Mouse (Mus musculus) heart, embryonic 16.5 days (tissue): ENCODE measurements around the gene Ano10. TPM values are rescaled to one million over a fixed set of nuclear protein-coding genes. Genes with fewer than 3 reads are reported as not detected.

ENCODE experiments used
- ATAC-seq: fragments of 200-750 bp; cut with Nextera tagmentation; replicated peaks from 2 replicates; pipeline ENCODE4 v1.8.0; 2017; ENCODE audit warnings: moderate number of reproducible peaks; ENCODE audit not compliant: insufficient read depth, low FRiP score; ENCODE audit errors: extremely low read depth
- H3K27ac ChIP-seq: fragments of 300-500 bp; sonication (generic); 2 replicates; pipeline ENCODE4 v1.5.1; 2014; ENCODE audit warnings: mild to moderate bottlenecking, low read length, control low read depth, moderate library complexity
- H3K27me3 ChIP-seq: fragments of 300-500 bp; sonication (generic); 2 replicates; pipeline ENCODE4 v1.6.1; 2014; ENCODE audit warnings: low read length, mixed read lengths; ENCODE audit not compliant: control insufficient read depth, insufficient read depth
- H3K36me3 ChIP-seq: fragments of 300-500 bp; sonication (generic); 2 replicates; pipeline ENCODE4 v1.6.1; 2014; ENCODE audit not compliant: control insufficient read depth, insufficient read depth
- H3K4me1 ChIP-seq: fragments of 300-500 bp; sonication (generic); 2 replicates; pipeline ENCODE4 v1.6.1; 2014; ENCODE audit warnings: low read length, mixed read lengths; ENCODE audit not compliant: control insufficient read depth, insufficient read depth
- H3K4me2 ChIP-seq: fragments of 300-500 bp; sonication (generic); 2 replicates; pipeline ENCODE4 v1.6.1; 2014; ENCODE audit warnings: low read depth, mild to moderate bottlenecking, control low read depth, low read length
- H3K4me3 ChIP-seq: fragments of 300-500 bp; sonication (generic); 2 replicates; pipeline ENCODE4 v1.5.1; 2014; ENCODE audit warnings: mild to moderate bottlenecking, control low read depth, low read length
- H3K9ac ChIP-seq: fragments of 300-500 bp; sonication (generic); 2 replicates; pipeline ENCODE4 v1.6.1; 2014; ENCODE audit warnings: low read length, control low read depth
- H3K9me3 ChIP-seq: fragments of 300-500 bp; sonication (generic); replicated peaks from 2 replicates; pipeline ENCODE4 v1.6.1; 2016; ENCODE audit warnings: low read length; ENCODE audit not compliant: control insufficient read depth
- WGBS: fragments of 180-500 bp; shearing (Covaris S2); extraction: QIAGEN DNeasy Blood & Tissue Kit; methylation state at CpG from one replicate; pipeline ENCODE4 v1.1.7; 2014; 5-methylcytosine and 5-hydroxymethylcytosine counted together
- polyA plus RNA-seq: library from polyadenylated mRNA; unstranded; fragments of >200 nt; fragmentation: Nextera tagmentation; extraction: Ambion mirVana; gene quantifications from 2 replicates; pipeline ENCODE4 v1.2.1, GENCODE M21; 2015

The Ano10 gene
- 27.3 and 32.2 TPM in 2 replicates for polyA plus RNA-seq

DNA sequence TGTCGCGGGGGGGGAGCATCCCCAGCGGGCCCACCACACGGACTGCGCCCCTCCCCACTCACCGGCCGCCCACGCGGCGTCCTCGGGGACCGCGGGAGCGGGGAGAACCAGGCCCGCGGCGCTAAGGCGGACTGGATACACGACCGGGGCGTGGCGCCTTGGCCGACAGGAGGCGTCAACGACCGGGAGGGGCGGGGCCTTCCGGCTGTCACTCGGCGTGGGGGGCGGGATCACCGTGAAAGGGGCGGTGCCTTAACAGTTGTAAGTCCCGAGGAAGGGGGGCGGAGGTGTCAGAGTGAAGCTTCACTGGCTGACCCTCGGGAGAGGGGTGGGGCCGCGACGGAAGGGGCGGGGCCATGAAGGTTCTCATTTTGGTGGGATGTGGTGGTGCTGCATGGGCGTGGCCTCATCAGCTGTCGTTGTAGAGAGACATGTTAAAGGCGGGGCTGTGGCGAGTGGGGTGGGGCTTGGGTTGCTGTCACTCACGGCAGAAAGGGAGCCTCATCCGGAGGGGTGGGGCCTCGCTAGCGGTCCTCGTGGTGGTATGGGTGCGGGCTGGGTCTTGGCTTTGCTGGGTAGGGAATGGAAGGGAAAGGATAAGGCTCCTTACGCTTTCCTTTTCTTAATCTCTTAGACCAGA lies at the start of gene Ano10:
Gene Ano10, minus strand, starts transcription at position 182 of the 640 bp plus-strand sequence.
- peak; percentile 95 for ATAC-seq
- H3K9me3 ChIP-seq = no peaks in the 10 kb centered on the region
- WGBS = under 1% methylated on average over 50 of the region's 51 CpGs
- H3K4me3 ChIP-seq = peak within 1 kb of the TSS; percentile 66
- no peaks in the 10 kb centered on the region for H3K36me3 ChIP-seq
- peak within 1 kb of the TSS; percentile 77 for H3K4me2 ChIP-seq
- peak within 1 kb of the TSS; percentile 65 for H3K27ac ChIP-seq
- H3K27me3 ChIP-seq = no peaks in the 10 kb centered on the region
- peak within 1 kb of the TSS; percentile 85 for H3K9ac ChIP-seq
- H3K4me1 ChIP-seq = peaks cover 8% of the 10 kb centered on the region

DNA sequence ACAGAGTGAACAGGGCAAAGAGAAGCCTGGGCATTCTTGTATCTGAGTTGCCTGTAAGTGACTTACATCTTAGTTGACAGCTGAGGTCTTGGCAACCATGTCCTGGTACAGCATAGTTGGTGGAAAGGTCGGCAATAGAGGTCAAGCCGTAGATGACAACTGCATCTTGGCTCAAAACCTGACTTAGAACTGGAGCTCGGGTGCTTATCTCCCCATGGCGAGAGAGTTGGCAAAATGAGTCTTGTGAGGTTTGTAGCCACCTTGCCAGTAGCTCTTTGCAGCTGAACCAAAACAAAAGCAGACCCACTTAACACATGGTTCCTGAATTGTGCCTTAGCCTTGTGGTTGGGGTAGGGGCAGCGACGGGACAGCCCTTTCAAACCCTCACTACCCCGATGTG lies 49.2 kb upstream of the Ano10 start:
- no peak for ATAC-seq
- Histone ChIP-seq H3K4me2 (no peak overlapping the region), H3K9ac (no peak overlapping the region), H3K4me3 (no peak overlapping the region), H3K27ac (no peak overlapping the region), H3K4me1 (no peaks in the 10 kb centered on the region), H3K36me3 (no peaks in the 10 kb centered on the region), H3K9me3 (no peaks in the 10 kb centered on the region), H3K27me3 (no peaks in the 10 kb centered on the region)
- WGBS = 74% methylated on average over 7 of the region's 7 CpGs

DNA sequence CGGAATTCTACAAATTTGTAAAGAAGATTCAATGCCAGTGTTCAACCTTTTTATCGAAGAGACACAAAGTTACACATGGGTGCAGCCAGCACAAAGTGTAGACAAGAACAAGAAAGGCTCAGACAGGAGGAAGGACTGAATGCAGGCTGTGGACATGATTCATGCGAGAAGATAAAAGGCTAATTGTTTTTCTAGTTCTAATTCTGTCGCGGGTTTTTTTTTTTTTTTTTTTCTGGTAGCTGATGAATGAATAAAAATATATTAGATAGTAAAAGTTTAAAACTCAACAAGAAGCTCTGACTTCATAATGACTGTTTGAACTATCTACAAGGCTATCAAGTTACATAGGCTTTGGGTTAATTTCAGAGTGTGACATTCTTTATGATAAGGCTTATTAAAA lies 45.7 kb upstream of the Ano10 start:
- Histone ChIP-seq H3K9me3 (no peaks in the 10 kb centered on the region), H3K9ac (no peak overlapping the region), H3K27me3 (no peaks in the 10 kb centered on the region), H3K27ac (no peak overlapping the region), H3K4me2 (no peak overlapping the region), H3K4me1 (no peaks in the 10 kb centered on the region), H3K36me3 (no peaks in the 10 kb centered on the region), H3K4me3 (no peak overlapping the region)
- WGBS = 55% methylated on average over 5 of the region's 5 CpGs
- no peak for ATAC-seq

DNA sequence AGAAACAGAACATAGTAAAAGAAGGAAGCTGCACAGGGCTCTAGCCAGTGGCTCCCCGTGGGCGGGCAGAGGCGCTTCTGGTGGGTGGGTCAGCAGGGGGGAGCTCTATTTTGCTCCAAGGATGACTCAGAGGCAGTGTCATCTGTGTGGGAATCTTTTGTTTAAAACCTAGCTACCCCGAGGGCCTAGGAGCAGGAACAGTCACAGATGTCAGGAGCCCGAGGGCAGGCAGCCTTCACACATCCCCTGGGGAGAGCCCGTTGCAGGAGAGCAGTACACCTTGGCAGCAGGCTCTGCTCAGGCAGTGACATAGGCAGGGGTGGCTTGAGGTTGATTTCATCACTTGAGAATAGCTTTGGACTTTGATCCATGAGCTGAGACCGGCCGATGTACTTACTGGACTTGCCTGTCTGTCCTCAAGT lies 43.3 kb upstream of the Ano10 start:
- ATAC-seq = no peak

DNA sequence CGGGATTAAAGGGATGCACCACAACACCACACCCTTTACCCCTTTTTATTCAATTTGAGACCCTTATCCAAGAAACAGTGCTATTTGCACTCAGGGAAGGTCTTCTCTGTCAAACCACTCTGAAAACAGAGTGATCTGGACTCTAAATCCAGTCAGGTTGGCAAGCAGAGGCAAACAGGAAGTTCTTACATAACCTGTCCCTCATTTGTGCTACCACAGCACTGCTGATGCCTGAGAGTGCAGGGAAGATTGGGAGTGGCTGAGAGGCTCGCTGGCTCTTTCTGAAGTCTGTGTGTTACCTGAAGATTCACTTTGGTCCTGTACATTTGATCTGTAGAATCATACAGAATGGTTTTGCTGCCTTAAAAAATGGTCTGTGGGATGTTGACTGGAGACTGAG lies 42.5 kb upstream of the Ano10 start:
- Histone ChIP-seq H3K36me3 (no peaks in the 10 kb centered on the region), H3K9ac (no peak overlapping the region), H3K27me3 (no peaks in the 10 kb centered on the region), H3K4me1 (no peaks in the 10 kb centered on the region), H3K4me3 (no peak overlapping the region), H3K9me3 (no peaks in the 10 kb centered on the region), H3K27ac (no peak overlapping the region), H3K4me2 (no peak overlapping the region)
- 68% methylated on average over 2 of the region's 2 CpGs for WGBS
- no peak for ATAC-seq

More for the DNA sequence above, 43.3 kb upstream of the Ano10 start:
- Histone ChIP-seq H3K9ac (no peak overlapping the region), H3K36me3 (no peaks in the 10 kb centered on the region), H3K4me1 (no peaks in the 10 kb centered on the region), H3K4me2 (no peak overlapping the region), H3K9me3 (no peaks in the 10 kb centered on the region), H3K27me3 (no peaks in the 10 kb centered on the region), H3K27ac (no peak overlapping the region), H3K4me3 (no peak overlapping the region)
- 36% methylated on average over 8 of the region's 8 CpGs for WGBS

DNA sequence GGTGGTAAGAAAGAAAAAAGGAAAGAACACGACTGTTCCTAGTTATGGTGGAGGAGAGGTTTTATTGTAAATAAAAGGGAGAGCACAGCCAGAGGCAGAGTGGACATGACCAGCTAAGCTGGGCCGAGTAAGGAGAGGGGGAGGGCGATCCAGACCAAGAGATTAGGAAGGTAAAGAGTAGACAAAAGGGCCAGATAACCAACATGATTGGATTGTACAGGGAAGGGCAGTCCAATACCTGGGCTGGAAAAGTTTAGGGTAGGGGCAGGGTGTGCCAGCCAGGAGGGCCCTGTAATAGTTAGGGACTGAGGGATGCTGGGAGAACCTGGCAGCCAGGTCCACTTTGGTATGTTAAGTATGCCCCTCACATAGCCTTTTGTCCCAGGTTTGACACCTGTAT lies 34.0 kb upstream of the Ano10 start:
- Histone ChIP-seq H3K4me2 (no peak overlapping the region), H3K27me3 (no peaks in the 10 kb centered on the region), H3K4me1 (no peaks in the 10 kb centered on the region), H3K36me3 (no peaks in the 10 kb centered on the region), H3K4me3 (no peak overlapping the region), H3K27ac (no peak overlapping the region), H3K9ac (no peak overlapping the region), H3K9me3 (no peaks in the 10 kb centered on the region)
- 63% methylated on average over 3 of the region's 3 CpGs for WGBS
- ATAC-seq = no peak

DNA sequence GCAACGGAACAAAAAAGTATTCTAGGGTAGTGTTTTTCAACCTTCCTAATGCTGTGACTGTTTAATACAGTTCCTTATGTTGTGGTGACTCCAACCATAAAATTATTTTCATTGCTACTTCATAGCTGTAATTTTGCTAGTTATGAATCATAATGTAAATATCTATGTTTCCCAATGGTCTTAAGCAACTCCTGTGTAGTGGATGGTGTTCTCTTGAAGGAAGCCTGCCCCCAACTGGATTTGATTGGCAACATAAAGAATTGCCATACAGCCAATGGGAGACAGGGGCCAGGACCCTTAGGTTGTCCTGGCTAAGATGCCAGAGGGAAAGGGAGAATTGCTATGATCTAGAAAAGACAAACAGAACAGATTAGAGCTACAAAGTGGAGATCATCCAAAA lies 31.8 kb upstream of the Ano10 start:
- H3K27me3 ChIP-seq = no peaks in the 10 kb centered on the region
- H3K4me3 ChIP-seq = no peak overlapping the region
- no peaks in the 10 kb centered on the region for H3K9me3 ChIP-seq
- no peak overlapping the region for H3K4me2 ChIP-seq
- ATAC-seq = no peak
- WGBS = 85% methylated on average over 1 of the region's 1 CpGs
- H3K4me1 ChIP-seq = no peaks in the 10 kb centered on the region
- H3K27ac ChIP-seq = no peak overlapping the region
- no peak overlapping the region for H3K9ac ChIP-seq
- no peaks in the 10 kb centered on the region for H3K36me3 ChIP-seq

DNA sequence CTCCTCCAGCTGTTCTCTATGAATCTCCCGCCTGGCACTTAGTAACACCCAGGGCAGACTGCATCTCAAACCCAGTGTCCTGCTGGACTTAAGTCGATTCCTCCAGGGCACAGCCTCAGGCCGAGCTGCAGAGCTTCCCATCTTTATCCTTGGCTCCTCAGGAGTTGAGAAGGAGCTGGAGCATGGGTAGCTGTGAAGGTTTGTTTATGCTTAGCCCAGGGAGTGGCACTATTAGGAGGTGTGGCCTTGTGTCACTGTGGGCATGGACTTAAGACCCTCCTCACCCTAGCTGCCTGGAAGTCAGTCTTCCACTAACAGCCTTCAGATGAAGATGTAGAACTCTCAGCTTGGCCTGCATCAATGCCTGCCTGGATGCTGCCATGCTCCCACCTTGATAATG lies 28.1 kb upstream of the Ano10 start:
- WGBS = 71% methylated on average over 3 of the region's 3 CpGs

DNA sequence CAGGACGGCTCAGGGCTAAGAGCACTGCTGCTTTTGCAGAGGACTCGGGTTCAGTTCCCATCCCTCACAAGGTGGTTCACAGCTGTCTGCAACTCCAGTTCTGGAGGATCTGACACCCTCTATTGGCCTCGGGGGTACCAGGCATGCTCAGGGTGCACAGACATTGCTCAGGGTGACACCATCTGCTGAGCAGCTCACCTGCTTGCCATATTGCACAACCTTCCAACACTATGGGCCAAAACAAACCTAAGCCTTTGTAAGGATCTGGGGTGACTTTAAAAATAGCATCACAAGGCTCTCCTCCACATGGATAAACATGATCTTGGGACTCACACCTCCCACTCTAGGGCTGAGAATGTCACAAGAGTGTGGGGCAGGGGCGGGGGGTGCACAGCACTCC lies 26.4 kb upstream of the Ano10 start:
- Histone ChIP-seq H3K9ac (no peak overlapping the region), H3K4me3 (no peak overlapping the region), H3K4me2 (no peak overlapping the region), H3K9me3 (no peaks in the 10 kb centered on the region), H3K4me1 (no peaks in the 10 kb centered on the region), H3K36me3 (no peaks in the 10 kb centered on the region), H3K27ac (no peak overlapping the region), H3K27me3 (no peaks in the 10 kb centered on the region)
- WGBS = 77% methylated on average over 4 of the region's 4 CpGs
- no peak for ATAC-seq

More for the DNA sequence above, 28.1 kb upstream of the Ano10 start:
- H3K36me3 ChIP-seq = no peaks in the 10 kb centered on the region
- no peak for ATAC-seq
- H3K27ac ChIP-seq = no peak overlapping the region
- no peak overlapping the region for H3K9ac ChIP-seq
- no peaks in the 10 kb centered on the region for H3K27me3 ChIP-seq
- H3K4me1 ChIP-seq = no peaks in the 10 kb centered on the region
- no peak overlapping the region for H3K4me3 ChIP-seq
- no peak overlapping the region for H3K4me2 ChIP-seq
- H3K9me3 ChIP-seq = no peaks in the 10 kb centered on the region
